Mouse (Mus musculus) kidney, adult 11 months (tissue): ENCODE results near the gene Spdye4a.
"Not testable (repeated sequence)": the region's sequence is repeated elsewhere in the genome, so short reads cannot be mapped to it uniquely, and the experiment has no call there.

Experiments used
- DNase-seq: peaks from one replicate; pipeline ENCODE4 v3.0.0; 2022

The Spdye4a gene

DNA sequence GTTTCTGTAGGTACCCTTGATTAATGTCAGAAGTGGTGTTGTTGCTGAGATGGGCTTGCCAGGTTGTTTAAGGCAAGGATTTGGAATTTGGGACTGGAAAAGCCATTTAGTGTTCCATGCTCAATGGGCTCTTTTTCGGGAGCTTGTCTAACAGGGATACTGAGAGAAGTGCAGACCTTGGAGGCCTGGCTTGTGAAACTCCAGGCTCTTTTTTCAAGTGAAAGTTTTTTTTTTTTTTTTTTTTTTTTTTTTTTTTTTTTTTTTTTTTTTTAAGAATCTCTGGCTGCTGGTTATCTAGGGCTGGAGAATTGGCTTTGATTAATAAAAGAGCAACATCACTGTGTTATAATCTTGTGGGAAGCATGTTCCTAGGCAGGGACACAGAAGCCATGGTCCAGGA, 4.4 kb downstream of the Spdye4a start:
- DNase-seq: no peak

DNA sequence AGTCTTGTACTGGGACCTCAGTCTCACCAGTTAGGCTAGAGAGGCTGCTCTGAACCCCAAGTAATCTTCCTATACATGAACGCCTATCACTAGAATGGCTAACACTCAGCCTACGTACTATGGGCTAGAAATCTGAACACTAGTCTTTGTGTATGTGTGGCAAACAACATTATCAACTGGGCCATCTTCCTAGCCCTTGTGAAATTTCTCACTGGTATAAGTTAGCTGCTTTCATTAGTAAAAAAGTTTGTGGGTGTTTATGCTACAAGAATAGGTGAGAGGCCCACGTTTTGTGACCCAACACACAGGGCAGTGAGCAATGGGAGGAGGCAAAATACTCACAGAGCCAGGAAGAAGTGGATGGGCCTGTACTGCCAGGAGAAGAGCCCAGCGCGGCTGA, 5.7 kb downstream of the Spdye4a start:
- no peak for DNase-seq

DNA sequence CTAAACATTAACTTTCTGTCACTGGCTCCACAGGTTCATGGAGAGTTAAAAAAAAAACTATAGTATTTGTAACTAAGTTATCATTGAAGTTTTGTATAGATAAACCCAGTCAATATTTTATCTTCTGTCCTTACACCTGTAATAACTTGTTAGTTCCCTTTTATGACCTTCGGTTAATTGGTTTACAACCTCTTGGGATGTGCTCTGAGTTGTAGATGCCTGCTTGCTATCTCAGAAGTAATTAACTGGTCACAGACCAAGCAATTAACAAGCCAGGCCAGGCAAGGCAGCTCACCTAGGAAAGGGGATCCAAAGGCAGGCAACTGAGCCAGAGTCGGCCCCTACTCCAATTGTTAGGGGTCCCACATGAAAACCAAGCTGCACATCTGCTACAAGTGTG, 12.9 kb downstream of the Spdye4a start:
- no peak for DNase-seq

DNA sequence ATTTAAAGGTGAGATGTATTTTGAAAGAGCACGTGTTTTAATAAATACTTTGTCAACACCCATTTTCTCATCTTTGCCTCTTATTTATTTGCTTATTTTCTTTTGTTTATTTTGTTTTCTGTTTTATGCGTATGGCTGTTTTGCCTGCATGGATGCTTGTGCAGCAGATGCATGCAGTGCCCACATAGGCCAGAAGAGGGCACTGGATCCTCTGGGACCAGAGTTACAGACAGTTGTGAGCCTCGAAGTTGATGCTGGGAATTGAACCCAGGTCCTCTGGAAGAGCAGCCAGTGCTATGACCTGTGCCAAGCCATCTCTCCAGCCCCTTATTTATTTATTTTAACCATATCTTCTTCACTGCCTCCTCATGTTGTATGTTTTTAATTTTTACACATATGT, 21.7 kb downstream of the Spdye4a start:
- no peak for DNase-seq

DNA sequence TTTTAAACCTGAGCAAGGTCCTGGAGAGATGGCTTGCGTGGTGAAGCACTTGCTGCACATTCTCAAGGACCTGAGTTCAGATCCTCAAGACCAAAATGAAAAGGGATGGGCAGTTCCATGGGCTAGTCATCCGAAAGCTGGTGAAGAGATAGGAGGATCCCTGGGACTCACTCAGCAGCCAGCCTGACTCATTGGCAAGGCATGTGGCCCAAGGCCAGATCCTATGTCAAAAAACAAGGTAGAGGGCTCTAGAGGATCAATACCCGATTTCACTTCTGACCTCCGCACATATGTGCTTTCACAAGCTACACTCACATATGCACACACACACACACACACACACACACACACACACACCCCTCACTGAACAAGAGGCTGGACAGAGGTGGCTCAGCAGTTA, 30.2 kb downstream of the Spdye4a start:
- no peak for DNase-seq

DNA sequence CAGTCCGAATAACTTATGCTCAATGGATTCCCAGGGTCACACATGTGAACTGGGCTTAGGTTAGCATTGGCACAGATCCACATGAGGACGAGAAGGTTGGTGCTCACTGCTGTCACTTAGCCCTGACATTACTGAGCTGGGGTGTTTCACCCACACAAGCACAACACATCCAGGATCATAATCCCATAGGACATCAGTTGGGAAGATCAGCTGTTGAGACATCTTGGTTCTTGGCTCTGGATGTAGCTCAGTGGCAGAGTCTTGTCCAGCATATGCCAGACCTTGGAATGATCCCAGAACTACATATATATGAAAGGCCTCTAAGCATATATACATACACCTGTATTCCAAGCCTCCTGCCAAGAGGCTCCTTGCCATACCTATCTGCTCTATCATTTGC, 31.5 kb downstream of the Spdye4a start:
- no peak for DNase-seq

DNA sequence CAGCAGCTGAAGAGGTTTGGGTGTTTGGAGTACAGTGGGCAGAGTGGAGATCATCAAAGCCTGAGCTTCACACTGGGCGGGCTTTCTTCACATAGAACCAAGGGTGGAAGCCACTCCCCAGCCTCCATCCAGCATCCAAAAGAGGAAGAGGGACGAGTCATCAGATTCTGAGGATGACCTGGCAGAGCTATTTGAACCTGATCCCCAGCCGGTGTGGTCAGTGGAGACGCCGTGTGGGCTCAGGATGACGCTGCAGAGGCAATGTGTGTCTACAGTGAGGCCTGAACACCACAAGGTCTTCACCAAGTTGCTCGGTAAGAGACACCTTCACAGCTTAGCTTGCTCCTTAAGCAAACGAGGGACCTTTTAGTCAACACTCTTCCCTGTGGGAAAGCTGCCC, 31.9 kb downstream of the Spdye4a start:
- DNase-seq: not testable (repeated sequence)

DNA sequence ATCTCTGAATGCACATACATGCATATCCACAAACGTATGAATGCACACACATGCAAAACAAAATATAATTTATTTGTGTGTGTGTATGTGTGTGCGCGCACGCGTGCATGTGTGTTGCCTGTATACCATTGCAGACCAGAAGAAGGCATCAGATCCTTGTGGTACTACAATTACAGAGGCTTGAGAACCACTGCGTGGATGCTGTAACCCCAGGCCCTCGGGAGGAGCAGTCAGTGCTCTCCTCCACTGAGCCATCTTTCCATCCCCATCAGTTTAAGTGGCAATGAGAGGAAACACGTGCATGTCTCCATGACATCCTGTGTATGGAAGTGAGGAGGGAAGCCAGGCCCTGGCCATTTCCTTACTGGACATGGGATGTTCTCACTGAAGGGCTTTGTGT, 33.9 kb downstream of the Spdye4a start:
- no peak for DNase-seq

DNA sequence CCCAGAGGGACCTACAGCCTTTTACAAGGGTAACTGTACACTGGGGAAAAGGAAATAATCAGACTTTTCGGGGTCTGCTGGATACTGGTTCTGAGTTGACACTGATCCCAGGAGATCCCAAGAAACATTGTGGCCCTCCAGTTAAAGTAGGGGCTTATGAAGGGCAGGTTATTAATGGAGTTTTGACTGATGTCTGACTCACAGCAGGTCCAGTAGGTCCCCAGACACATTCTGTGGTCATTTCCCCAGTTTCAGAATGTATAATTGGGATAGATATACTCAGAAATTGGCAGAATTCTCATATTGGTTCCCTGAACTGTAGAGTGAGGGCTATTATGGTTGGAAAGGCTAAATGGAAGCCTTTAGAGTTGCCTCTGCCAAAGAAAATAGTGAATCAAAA, 38.7 kb downstream of the Spdye4a start:
- DNase-seq: not testable (repeated sequence)

DNA sequence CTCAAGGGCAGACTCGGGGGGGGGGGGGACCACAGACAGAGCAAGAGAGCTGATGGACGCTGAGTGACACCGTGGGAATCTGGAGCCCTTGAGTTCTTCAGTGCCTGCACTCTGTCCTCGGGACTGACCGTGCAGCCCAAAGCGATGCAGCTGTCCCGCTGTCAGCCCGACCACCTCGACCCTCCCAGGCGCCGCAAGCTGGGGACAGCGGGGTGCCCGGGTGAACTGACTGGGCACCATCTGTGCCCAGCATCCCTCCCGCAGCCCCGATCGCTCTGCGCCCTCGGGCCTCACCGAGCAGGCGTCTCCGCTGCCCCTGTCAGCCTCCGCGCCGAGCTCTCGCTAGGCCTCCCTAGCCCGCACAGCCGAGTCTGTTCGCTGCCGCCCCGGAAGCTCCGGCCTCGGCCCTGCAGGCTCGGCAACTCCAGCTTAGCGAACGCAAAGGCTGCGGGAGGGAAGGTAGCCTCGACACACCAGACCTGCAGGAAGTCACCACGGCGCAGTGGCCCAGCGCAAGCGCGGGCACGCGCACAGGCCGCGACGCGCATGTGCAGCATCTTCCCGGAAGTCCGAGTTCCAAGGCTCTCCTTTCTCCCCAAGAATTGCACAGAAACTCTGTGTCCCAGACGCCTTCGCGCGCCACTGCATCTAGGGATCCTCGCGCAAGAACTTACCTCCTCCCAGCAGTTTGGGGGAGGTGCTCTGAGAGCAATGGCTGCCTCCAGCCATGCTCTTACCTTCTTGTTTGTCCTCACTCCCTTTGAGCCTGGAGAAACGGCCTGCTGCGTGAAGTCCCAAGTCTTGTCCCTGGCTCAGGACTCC, 46.2 kb downstream of the Spdye4a start, which contains the start of the genes Rbak and Spdye4b:
Gene Rbak, minus strand, starts transcription at position 521 of the 822 bp plus-strand sequence.
Gene Spdye4b, plus strand, starts transcription at position 763 of the 822 bp plus-strand sequence.
- peak; percentile 96 for DNase-seq

DNA sequence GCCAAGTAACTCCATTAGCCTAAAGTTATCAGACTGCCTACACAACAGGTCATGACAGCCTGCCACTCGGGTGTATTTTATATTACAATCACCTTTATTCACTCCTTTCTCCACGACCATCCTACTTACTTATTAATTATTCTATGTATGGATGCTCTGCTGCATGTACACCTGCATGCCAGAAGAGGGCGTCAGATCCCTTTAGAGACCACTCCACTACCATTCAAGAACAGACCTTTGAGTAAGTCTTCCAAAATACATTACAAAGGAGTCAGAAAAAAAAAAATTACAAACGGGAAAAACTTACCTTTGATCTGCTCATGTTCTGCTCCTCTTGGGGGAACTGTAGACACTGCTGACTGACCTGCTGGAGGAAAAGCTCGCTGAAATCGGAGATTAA, 47.5 kb downstream of the Spdye4a start:
- no peak for DNase-seq

DNA sequence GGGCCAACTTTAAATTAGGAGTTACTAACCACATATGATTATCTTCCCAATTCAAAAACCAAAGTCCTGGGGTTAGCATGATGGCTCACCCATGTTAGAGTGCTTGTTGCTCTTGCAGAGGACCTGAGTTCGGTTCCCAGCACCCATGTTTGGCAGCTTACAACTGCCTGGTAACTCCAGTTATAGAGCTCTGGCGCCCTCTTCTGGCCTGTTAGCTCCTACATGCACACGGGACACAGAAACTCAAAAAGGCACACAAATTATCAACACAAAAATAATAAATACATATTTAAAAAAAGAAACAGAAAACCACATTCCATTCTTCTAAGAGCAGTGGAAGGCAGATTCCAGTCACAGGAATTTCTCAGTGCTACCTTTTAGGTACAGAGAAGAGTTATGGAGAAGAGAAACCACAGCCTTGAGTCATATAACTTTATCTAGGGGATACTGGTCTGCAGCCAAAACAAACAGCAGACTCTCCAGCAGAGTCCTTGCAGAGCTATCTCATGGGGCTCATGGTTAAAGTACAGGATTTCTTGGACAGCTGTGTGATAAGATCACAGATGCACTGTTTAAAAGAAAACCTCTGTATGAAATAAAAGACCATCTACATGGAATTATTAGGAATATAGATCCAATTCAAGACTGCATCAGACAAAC, 49.0 kb downstream of the Spdye4a start:
- DNase-seq: no peak

DNA sequence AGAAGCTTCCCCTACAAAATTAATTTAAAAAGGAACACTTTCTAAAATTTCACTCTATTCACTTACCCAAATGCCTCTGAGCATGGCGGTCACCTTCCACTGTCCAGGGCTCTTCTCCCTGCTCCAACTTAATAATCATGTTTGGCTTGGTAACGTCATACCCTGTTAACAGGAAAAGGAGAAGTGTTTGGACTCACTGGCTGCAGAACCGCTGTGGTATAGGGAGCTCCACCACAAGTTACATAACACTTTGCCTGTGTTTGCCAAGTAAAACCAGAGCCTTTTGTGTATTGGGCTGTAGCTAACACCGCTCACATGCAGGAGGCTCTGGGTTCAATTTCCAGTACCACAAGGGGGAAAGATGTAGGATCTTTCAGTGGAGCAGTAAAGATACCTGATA, 50.7 kb downstream of the Spdye4a start:
- DNase-seq: no peak
